Mouse (Mus musculus) ES-Bruce4 (cell line): ENCODE results near the gene Ifna15.
"Not testable (repeated sequence)": the region's sequence is repeated elsewhere in the genome, so short reads cannot be mapped to it uniquely, and the experiment has no call there.

Source experiments
- EP300 ChIP-seq: IDR thresholded peaks from 2 replicates; pipeline ENCODE4 v1.6.1; 2011; ENCODE audit warnings: low read depth, low read length; ENCODE audit not compliant: insufficient read depth
- POLR2A ChIP-seq: IDR thresholded peaks from one replicate; pipeline ENCODE4 v1.8.1; 2011; ENCODE audit warnings: low read length; ENCODE audit not compliant: insufficient read depth

DNA sequence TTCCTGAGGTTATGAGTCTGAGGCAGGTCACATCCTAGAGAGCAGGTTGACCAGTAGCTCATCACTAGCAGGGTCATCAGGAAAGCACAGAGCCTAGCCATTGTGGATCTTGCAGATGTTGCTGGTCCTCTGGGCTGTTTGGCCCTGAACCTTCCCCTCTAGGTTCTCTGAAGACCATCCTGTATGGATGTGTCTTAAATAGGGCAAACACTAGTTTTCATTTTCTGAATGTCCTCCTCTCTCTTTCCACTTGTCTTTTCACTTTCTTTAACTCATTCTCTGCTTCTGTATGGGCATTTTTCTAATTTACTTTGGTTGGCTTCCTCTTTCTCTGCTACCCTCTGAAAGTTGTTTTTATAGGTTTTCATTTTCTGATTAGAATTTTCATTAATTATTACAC, at the start of gene Ifna15:
- TF ChIP-seq EP300, POLR2A: not testable (repeated sequence)
